Mouse (Mus musculus): Measurements from ENCODE around the gene Slc22a15. TPM values are rescaled to one million over a fixed set of nuclear protein-coding genes. Genes with fewer than 3 reads are reported as not detected.
"Not testable (repeated sequence)": the region's sequence is repeated elsewhere in the genome, so short reads cannot be mapped to it uniquely, and the experiment has no call there.

Slc22a15 gene
- total RNA-seq, 2 experiments from 2014 or later = 8.5 to 9.6 TPM

- not testable (repeated sequence) for DNase-seq (ENCODE audit: low spot score in 2 of 2)
These were observed 103.5 kb downstream of the Slc22a15 start for GRCm38 (mm10) chr3:101820708-101821107.

GRCm38 (mm10) chr3:101816006-101816405 is 108.2 kb downstream of the Slc22a15 start:
- DNase-seq (ENCODE audit: low spot score in 2 of 2) = no peak

GRCm38 (mm10) chr3:101814790-101815189 is 109.5 kb downstream of the Slc22a15 start:
- no peak for DNase-seq (ENCODE audit: low spot score in 2 of 2)

GRCm38 (mm10) chr3:101812341-101812962 is 111.8 kb downstream of the Slc22a15 start:
- peak; percentile 63 to 69 for DNase-seq (ENCODE audit: low spot score in 2 of 2)

DNA sequence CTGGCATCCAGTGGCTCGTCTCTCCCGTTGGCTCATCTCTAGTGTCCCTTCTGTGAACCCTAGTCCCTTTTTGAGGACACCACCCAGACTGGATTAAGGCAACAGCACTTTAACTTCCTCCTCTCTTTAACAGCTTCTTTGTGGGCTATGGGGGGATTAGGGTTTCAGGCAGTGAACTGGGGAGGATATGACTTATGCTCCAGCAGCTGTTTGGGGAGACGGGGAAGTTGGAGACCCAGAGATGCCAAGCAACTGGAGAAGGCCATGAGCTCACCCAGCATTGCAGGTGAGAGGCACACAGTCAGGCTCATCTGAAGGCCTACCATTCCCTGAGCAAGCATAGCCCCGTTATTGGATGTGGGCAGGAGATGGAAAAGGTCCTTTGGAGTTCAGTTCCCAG is 112.3 kb downstream of the Slc22a15 start:
- no peak for DNase-seq (ENCODE audit: low spot score in 2 of 2)

- DNase-seq (ENCODE audit: low spot score in 2 of 2) = no peak
These were observed 116.6 kb downstream of the Slc22a15 start for GRCm38 (mm10) chr3:101807646-101808045.

DNA sequence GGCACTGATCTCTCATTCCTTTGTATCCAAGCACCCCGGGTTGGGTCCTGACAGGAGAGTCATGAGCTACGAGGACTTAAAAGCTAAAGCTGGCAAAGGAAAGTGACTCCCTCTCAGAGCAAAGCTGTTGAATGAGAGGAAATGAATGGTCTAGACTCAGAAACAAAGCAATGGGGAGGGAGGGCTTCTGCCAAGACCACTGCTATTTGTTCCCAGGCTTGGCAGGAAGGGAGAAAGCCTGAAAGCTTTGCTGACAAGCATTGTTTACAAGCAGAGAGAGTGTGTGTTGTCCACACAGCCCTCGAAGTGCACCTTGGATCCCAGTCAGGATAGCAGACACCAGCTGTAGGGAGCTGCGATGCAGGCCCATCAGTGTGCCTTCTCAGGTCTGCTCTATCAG is 117.3 kb downstream of the Slc22a15 start:
- no peak for DNase-seq (ENCODE audit: low spot score in 2 of 2)

DNA sequence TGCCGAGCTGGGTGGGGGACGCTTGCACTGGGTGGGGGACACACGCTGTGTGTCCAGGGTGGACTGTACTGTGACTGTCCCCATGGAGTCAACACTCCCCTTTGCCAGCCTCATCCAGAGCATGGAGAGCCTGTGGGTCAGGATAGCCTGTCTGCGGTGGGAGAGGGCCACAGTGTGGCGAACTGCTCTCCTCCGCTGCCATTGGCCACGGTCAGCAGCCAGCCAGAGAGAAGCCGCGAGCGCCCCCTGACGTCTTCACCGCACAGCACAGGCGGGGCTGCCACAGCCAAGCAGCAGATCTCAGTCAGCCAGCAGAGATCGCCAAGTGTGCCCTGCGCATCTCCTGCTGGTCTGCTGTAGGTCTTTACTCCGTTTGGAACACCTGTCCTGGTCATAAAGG is 118.1 kb downstream of the Slc22a15 start:
- peak; percentile 94 to 95 for DNase-seq (ENCODE audit: low spot score in 2 of 2)

Other genes with a start within 250 kb of the Slc22a15 start
- gene Mab21l3, start 75.5 kb downstream of the Slc22a15 start, total RNA-seq (2021) = under 1 TPM; 0.13 to 0.22 TPM
- not detected for gene Nhlh2, start 85.6 kb upstream of the Slc22a15 start, total RNA-seq (2021)
- gene Casq2, start 162.0 kb upstream of the Slc22a15 start, total RNA-seq (2021) = 1 to 10 TPM in 1 of 2 experiments, under 1 TPM in 1; 0.96 to 1.9 TPM

Data from adrenal gland, adult 18-20 months (tissue).